Mouse (Mus musculus): ENCODE results near the gene Tnni1. TPM values are rescaled to one million over a fixed set of nuclear protein-coding genes. Genes with fewer than 3 reads are reported as not detected.
A peak's percentile ranks its signal among the peaks of the same experiment; 100 is the strongest.

The Tnni1 gene
- total and polyA plus RNA-seq, 2 experiments from 2014 or later, result 1.0 to 1.3 TPM

DNA sequence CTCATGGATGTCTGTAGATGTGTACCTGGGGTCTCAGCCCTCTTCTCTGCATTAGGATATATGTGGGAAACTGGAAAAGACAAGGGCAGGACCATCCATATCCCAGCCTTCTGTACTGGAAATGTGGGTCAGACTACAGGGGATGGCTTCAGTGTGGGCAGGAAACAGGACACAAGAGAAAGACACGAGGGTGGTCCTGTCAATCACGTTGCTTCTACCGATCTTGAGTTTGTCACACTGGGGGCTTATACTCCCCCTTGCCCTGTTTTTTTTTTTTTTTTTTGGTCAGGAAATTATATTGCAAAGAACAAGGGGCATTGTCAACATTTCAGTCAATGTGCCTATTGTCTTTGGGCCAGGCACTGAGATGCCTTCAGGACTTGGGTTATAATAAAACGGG is 59.4 kb downstream of the Tnni1 start:
- H3K4me2 ChIP-seq (ENCODE audit: low read depth, low read length), result no peak overlapping the region
- WGBS, result 44% methylated on average over 4 of the region's 4 CpGs
- no peak overlapping the region for H3K4me3 ChIP-seq (ENCODE audit: low read length)
- DNase-seq (ENCODE audit: low spot score) (no peak), ATAC-seq (no peak)
- no peak for TF ChIP-seq CTCF (IDR thresholded peaks at IDR 0.05; ENCODE audit: low read depth)
- H3K27ac ChIP-seq, result no peak overlapping the region
- no peaks in the 10 kb centered on the region for H3K4me1 ChIP-seq (ENCODE audit: insufficient read depth, low read length)
- no peaks in the 10 kb centered on the region for H3K36me3 ChIP-seq (ENCODE audit: insufficient read depth, low read length)
- no peak overlapping the region for H3K9ac ChIP-seq (replicated peaks; ENCODE audit: low read length)
- H3K27me3 ChIP-seq (ENCODE audit: insufficient read depth, low read length), result no peaks in the 10 kb centered on the region
- H3K9me3 ChIP-seq (ENCODE audit: low read length), result no peaks in the 10 kb centered on the region

DNA sequence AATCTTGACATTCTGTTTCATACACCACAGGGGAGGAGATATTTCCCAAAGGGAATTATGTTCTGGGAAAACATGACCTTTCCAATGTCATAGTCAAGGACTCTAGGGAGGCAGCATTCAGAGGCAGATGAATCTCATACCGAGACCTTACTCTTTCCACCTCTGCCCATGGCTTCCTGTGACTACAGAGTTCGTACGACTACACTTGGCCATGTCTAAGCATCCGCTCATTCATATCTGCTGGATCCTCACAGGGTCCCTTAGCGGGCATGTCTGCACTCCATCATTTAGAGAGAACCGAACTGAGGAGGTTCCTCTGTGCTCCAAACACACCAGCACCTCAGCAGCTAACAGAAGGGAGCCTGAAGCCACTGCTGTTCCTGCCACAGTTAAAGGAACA is 59.8 kb downstream of the Tnni1 start:
- H3K27me3 ChIP-seq (ENCODE audit: insufficient read depth, low read length), result no peaks in the 10 kb centered on the region
- WGBS, result 88% methylated on average over 6 of the region's 6 CpGs
- H3K27ac ChIP-seq, result no peak overlapping the region
- no peaks in the 10 kb centered on the region for H3K36me3 ChIP-seq (ENCODE audit: insufficient read depth, low read length)
- H3K4me3 ChIP-seq (ENCODE audit: low read length), result no peak overlapping the region
- no peak for DNase-seq (ENCODE audit: low spot score)
- H3K9me3 ChIP-seq (ENCODE audit: low read length), result no peaks in the 10 kb centered on the region
- H3K4me2 ChIP-seq (ENCODE audit: low read depth, low read length), result no peak overlapping the region
- no peaks in the 10 kb centered on the region for H3K4me1 ChIP-seq (ENCODE audit: insufficient read depth, low read length)
- no peak for TF ChIP-seq CTCF (IDR thresholded peaks at IDR 0.05; ENCODE audit: low read depth)
- ATAC-seq, result no peak
- no peak overlapping the region for H3K9ac ChIP-seq (replicated peaks; ENCODE audit: low read length)

DNA sequence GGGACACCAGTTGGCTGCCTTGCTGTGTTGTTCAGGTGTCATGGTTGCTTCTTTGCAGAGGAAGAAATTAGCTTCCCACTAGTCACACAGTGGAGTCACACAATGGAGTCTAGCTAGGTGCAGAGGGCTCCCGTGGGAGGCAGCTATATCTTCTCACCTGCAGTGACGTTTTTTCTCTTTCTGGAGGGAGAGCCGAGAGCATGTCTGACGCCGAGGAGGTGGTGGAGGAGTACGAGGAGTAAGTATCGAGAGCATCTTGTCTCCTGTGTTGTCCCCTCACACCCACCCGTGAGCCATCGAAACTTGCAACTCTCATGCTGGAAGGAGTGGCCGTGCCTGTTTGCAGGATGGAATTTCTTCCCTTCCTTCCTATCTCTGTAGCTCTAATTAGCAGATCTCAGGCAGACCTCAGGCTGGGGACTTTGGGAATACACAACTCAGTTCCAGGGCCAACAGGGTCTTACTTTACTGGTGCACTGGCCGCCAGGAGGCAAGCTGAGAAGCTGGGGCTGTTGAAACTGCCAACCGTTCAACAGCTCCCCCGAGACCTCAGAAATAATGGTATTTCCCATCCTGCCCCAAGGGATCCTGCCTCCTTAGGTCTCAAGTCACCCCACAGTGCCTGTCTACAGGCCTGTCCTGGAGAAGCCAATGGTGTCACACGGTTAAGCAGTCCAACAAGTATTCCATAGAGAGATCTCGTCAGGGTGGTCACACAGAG is 61.6 kb downstream of the Tnni1 start:
- Histone ChIP-seq H3K9ac (replicated peaks; ENCODE audit: low read length) (no peak overlapping the region), H3K9me3 (ENCODE audit: low read length) (no peaks in the 10 kb centered on the region), H3K4me3 (ENCODE audit: low read length) (no peak overlapping the region), H3K27me3 (ENCODE audit: insufficient read depth, low read length) (no peaks in the 10 kb centered on the region), H3K4me1 (ENCODE audit: insufficient read depth, low read length) (no peaks in the 10 kb centered on the region), H3K27ac (no peak overlapping the region), H3K4me2 (ENCODE audit: low read depth, low read length) (no peak overlapping the region), H3K36me3 (ENCODE audit: insufficient read depth, low read length) (no peaks in the 10 kb centered on the region)
- no peak for TF ChIP-seq CTCF (IDR thresholded peaks at IDR 0.05; ENCODE audit: low read depth)
- no peak for DNase-seq (ENCODE audit: low spot score)
- WGBS, result 68% methylated on average over 15 of the region's 15 CpGs
- ATAC-seq, result no peak

DNA sequence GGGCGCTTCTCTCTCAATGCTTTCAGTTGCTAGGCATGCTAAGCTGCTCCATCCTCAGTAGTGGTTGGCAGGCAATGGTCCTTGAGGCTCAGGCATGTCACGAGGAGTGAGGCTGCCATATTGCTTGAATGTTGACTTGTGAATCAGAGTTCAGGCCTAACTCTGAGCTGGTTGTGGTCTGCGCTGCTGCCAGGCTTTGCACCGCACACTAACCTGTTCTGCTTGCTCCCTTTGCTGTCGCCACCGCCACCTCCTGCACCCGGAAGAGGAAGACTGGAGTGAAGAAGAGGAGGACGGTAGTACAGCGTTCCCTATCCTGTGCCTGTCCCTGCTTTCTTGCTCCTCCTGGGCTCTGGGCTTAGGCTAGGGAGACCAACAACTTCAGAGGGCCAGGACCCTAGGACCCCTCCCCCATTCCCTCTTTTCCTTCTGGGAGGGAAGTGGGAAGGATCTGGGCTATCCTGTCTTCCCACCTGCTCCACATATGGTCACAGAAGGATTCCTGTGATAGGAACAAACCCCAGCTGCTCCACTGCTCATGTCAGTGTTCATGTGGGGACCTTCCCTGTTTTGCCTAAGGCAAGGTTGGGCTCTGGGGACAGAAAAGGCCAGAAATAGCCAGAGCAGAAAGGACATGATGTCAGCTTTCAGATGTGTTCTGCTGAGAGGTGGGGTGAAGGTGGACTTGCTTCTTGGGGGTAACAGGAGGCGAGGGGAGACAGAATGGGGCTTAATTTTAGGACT is 64.5 kb downstream of the Tnni1 start:
- Histone ChIP-seq H3K27me3 (ENCODE audit: insufficient read depth, low read length) (no peaks in the 10 kb centered on the region), H3K4me2 (ENCODE audit: low read depth, low read length) (no peak overlapping the region), H3K4me1 (ENCODE audit: insufficient read depth, low read length) (no peaks in the 10 kb centered on the region), H3K27ac (no peak overlapping the region), H3K9ac (replicated peaks; ENCODE audit: low read length) (no peak overlapping the region), H3K36me3 (ENCODE audit: insufficient read depth, low read length) (no peaks in the 10 kb centered on the region), H3K9me3 (ENCODE audit: low read length) (no peaks in the 10 kb centered on the region), H3K4me3 (ENCODE audit: low read length) (no peak overlapping the region)
- DNase-seq (ENCODE audit: low spot score), result no peak
- TF ChIP-seq CTCF (IDR thresholded peaks at IDR 0.05; ENCODE audit: low read depth), result no peak
- WGBS, result 87% methylated on average over 10 of the region's 10 CpGs
- no peak for ATAC-seq

DNA sequence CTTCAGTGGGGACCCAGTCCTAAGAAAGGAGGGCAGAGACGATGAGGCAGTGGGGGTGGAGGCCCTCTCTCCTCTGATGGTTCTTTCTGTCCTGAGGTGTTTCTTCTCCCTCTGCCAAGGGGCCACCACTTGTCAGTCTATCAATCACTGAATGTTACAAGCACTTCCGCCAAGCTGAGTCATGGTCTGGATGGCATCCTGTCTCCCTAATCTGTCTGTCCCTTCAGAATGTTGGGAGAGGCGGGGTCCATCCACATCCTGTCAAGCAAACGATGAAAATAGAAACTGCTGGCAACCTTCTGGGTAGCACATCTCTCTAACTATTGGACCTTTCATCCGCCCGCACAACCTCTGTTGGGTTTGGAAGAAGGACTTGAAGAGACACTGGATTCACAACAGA is 65.2 kb downstream of the Tnni1 start:
- H3K27ac ChIP-seq, result no peak overlapping the region
- no peak for TF ChIP-seq CTCF (IDR thresholded peaks at IDR 0.05; ENCODE audit: low read depth)
- ATAC-seq, result no peak
- H3K27me3 ChIP-seq (ENCODE audit: insufficient read depth, low read length), result no peaks in the 10 kb centered on the region
- no peak overlapping the region for H3K4me3 ChIP-seq (ENCODE audit: low read length)
- no peaks in the 10 kb centered on the region for H3K36me3 ChIP-seq (ENCODE audit: insufficient read depth, low read length)
- DNase-seq (ENCODE audit: low spot score), result no peak
- H3K4me1 ChIP-seq (ENCODE audit: insufficient read depth, low read length), result no peaks in the 10 kb centered on the region
- WGBS, result 72% methylated on average over 6 of the region's 6 CpGs
- H3K4me2 ChIP-seq (ENCODE audit: low read depth, low read length), result no peak overlapping the region
- no peak overlapping the region for H3K9ac ChIP-seq (replicated peaks; ENCODE audit: low read length)
- H3K9me3 ChIP-seq (ENCODE audit: low read length), result no peaks in the 10 kb centered on the region

DNA sequence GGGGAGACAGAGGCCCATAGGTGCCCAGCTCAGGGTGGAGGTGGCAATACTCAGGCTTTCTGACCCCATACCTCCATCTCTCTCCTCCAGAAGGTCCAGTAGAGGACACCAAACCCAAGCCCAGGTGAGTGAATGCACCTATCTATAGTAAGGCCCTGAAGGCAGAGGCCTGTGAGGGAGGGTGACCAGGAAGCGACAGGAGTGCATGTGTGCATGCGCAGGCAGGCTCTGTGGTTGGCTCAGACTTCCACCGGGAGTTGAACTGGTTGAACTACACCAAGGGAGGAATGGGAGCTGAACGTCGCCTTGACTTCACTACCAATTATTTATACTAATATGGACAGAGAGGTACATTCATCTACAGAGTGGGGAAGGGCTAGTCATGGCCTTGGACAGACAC is 67.4 kb downstream of the Tnni1 start:
- no peak for DNase-seq (ENCODE audit: low spot score)
- Histone ChIP-seq H3K4me1 (ENCODE audit: insufficient read depth, low read length) (peaks cover 1% of the 10 kb centered on the region; the same call in 1 of the 2 replicates), H3K9ac (replicated peaks; ENCODE audit: low read length) (no peak overlapping the region), H3K4me2 (ENCODE audit: low read depth, low read length) (no peak overlapping the region), H3K27ac (no peak overlapping the region), H3K4me3 (ENCODE audit: low read length) (no peak overlapping the region), H3K9me3 (ENCODE audit: low read length) (no peaks in the 10 kb centered on the region), H3K27me3 (ENCODE audit: insufficient read depth, low read length) (no peaks in the 10 kb centered on the region), H3K36me3 (ENCODE audit: insufficient read depth, low read length) (no peaks in the 10 kb centered on the region)
- TF ChIP-seq CTCF (IDR thresholded peaks at IDR 0.05; ENCODE audit: low read depth), result no peak
- ATAC-seq, result no peak
- WGBS, result 78% methylated on average over 5 of the region's 5 CpGs

DNA sequence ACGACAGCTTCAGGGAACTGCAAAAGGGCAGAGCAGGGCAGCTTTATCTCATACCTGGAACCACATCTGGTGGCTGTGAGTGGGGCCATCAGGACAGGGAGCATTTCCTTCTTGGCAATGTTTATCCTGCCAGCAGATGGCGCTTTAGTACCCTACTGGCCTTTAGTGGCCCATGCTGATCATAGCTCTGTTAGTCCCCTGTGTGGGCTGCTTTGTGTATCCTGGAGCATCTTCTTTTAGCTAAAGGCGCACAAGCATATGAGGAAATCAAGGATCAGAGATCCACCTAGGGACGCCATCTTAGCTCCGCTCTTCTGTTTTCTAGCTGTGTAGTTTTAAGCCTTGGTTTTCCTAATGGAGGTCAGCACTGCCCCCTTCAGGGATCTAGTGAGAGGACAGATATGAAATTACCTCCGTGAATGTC is 67.9 kb downstream of the Tnni1 start:
- Histone ChIP-seq H3K4me2 (ENCODE audit: low read depth, low read length) (no peak overlapping the region), H3K4me1 (ENCODE audit: insufficient read depth, low read length) (peaks cover 6% of the 10 kb centered on the region; the same call in 1 of the 2 replicates), H3K9ac (replicated peaks; ENCODE audit: low read length) (no peak overlapping the region), H3K9me3 (ENCODE audit: low read length) (no peaks in the 10 kb centered on the region), H3K27me3 (ENCODE audit: insufficient read depth, low read length) (no peaks in the 10 kb centered on the region), H3K36me3 (ENCODE audit: insufficient read depth, low read length) (no peaks in the 10 kb centered on the region), H3K4me3 (ENCODE audit: low read length) (no peak overlapping the region), H3K27ac (no peak overlapping the region)
- peak; percentile 69 for TF ChIP-seq CTCF (IDR thresholded peaks at IDR 0.05; ENCODE audit: low read depth)
- ATAC-seq (0 out of 2 replicates have a peak, but pooled peaks have one; percentile 39), DNase-seq (ENCODE audit: low spot score) (peak; percentile 56)
- WGBS, result 36% methylated on average over 6 of the region's 6 CpGs

All from hindbrain, postnatal 0 days (tissue).